Mouse (Mus musculus): ENCODE measurements around the gene Afap1l2. TPM values are rescaled to one million over a fixed set of nuclear protein-coding genes. Genes with fewer than 3 reads are reported as not detected.

Gene Afap1l2
- total and polyA plus RNA-seq, 3 experiments: 0.17 to 3.1 (median 0.44) TPM

GRCm38 (mm10) chr19:57031582-57031981, 23.6 kb upstream of the Afap1l2 start (continued):
- no peak for TF ChIP-seq KAT2A (IDR thresholded peaks at IDR 0.05; ENCODE audit: insufficient replicate concordance, low read length)
- no peak for TF ChIP-seq JUN (IDR thresholded peaks at IDR 0.05; ENCODE audit: insufficient read depth, low read depth, low read length)
- no peak for TF ChIP-seq SIN3A (IDR thresholded peaks at IDR 0.05; ENCODE audit: low read length)
- TF ChIP-seq ETS1 (conservative IDR thresholded peaks at IDR 0.05; ENCODE audit: low read depth, low read length): no peak
- peak; percentile 30; the same call in 1 of the 2 replicates for TF ChIP-seq BHLHE40 (IDR thresholded peaks at IDR 0.05; ENCODE audit: low read depth, low read length)
- 0 out of 2 replicates have a peak, but pooled peaks have one; percentile 15 for TF ChIP-seq MYC (IDR thresholded peaks at IDR 0.05; ENCODE audit: low read depth, low read length)
- no peak for TF ChIP-seq MXI1 (IDR thresholded peaks at IDR 0.05; ENCODE audit: low read depth, low read length)
- no peak for TF ChIP-seq POLR2A (IDR thresholded peaks at IDR 0.05; ENCODE audit: low read depth, low read length)
- TF ChIP-seq MEF2A (IDR thresholded peaks at IDR 0.05; ENCODE audit: borderline replicate concordance, low read depth, low read length): no peak
- no peak for TF ChIP-seq HCFC1 (IDR thresholded peaks at IDR 0.05; ENCODE audit: low read depth, low read length)

DNA sequence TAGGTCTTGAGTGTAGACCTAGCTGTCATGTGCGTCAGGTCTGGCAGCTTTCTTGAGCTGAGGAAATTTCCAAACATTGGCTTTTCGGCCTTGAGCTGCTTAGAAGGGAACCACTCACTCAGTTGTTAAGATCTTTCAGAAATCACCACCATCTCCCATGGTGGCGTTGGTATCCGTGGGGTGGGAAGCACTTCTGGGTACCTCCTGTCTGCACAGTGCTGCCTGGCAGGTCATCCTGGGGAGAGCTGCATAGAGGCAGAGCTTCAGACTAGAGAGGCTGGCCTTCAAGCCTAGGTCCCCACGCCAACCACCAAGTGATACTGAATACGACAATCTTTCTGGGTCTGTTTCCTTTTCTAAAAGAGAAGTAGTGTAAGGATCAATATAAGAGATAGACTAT, 21.4 kb upstream of the Afap1l2 start:
- H3K4me3 ChIP-seq (replicated peaks in 1 of 3; ENCODE audit: low read depth in 2 of 3, low read length in 2 of 3, poor library complexity in 1 of 3): no peak overlapping the region
- dilution Hi-C loops (cut with MboI; ENCODE audit: extremely low pct_ligation_motif_present, extremely low pct_unique_long_range_greater_than_20kb, low sequenced_read_pairs) (no loop called here), in situ Hi-C loops (cut with MboI; ENCODE audit: low pct_ligation_motif_present, low pct_unique_long_range_greater_than_20kb, low sequenced_read_pairs) (loop anchor here (5.0 kb wide), 1 partner anchor 107 kb away; no protein-coding TSS in a partner anchor)

DNA sequence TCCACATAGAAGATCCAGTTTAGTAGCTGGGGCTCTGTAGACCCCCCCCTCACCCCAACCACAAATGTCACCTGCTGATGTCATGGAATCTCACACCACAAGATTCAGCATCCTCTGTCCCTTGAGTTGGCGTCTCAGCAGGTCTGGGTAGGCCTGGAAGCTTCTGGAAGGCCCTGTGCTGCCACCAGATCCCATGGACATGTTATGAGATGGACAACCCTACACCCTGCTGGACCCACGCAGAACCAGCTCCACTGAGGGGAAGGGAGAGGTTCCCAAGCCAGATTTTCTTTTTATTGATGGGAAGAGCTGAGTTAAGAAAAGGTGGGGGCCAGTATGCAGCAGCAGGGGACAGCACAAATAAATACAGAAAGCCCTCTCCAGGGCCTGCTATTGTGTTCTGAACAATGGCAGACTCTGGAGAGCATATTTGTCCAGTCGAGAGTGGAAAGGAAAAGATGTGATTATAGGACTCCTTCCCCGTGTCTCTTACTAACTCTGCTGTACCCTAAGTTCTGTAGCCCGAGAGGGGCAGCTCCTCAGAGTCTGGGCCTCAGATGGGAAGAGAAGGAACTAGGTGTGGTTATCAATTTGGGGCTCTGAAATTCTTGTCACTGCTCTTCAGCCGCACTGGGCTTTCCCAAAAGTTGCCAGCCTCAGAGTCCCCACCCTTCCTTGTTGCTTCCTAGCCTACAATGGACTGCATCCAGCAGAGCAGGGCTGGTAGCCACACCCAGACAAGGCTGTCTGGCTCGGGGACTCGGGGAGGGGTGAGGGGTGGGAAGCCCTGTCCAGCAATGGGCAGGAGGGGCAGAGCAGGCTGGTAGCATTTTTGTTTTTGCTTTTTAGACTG, 20.5 kb upstream of the Afap1l2 start:
- no peak for TF ChIP-seq ZKSCAN1 (IDR thresholded peaks at IDR 0.05; ENCODE audit: borderline replicate concordance, low read depth, low read length)
- TF ChIP-seq ZNF384 (IDR thresholded peaks at IDR 0.05; ENCODE audit: low read depth, low read length): no peak
- TF ChIP-seq POLR2A (IDR thresholded peaks at IDR 0.05; ENCODE audit: low read depth, low read length): no peak
- no peak for TF ChIP-seq GABPA (IDR thresholded peaks at IDR 0.05; ENCODE audit: insufficient replicate concordance, low read depth, low read length)
- no peak for TF ChIP-seq IRF4 (IDR thresholded peaks at IDR 0.05; ENCODE audit: low read depth, low read length)
- TF ChIP-seq RCOR1 (conservative IDR thresholded peaks at IDR 0.05; ENCODE audit: low read depth, low read length): no peak
- TF ChIP-seq CTCF (conservative IDR thresholded peaks at IDR 0.05 in 1 of 2, IDR thresholded peaks at IDR 0.05 in 1 of 2; ENCODE audit: low read depth in 2 of 2, low read length in 2 of 2): no peak
- no peak for TF ChIP-seq EP300 (IDR thresholded peaks at IDR 0.05; ENCODE audit: low read length)
- no peak for TF ChIP-seq TBP (conservative IDR thresholded peaks at IDR 0.05; ENCODE audit: low read depth, low read length)
- dilution Hi-C loops (cut with MboI; ENCODE audit: extremely low pct_ligation_motif_present, extremely low pct_unique_long_range_greater_than_20kb, low sequenced_read_pairs): no loop called here
- in situ Hi-C loops (cut with MboI; ENCODE audit: low pct_ligation_motif_present, low pct_unique_long_range_greater_than_20kb, low sequenced_read_pairs): loop anchor here (5.0 kb wide), 1 partner anchor 106 kb away; no protein-coding TSS in a partner anchor

More for the DNA sequence above, 21.4 kb upstream of the Afap1l2 start:
- H3K27ac ChIP-seq (ENCODE audit: insufficient read depth, low read depth): no peak overlapping the region
- H3K9me3 ChIP-seq (replicated peaks; ENCODE audit: low read length): peaks cover 7% of the 10 kb centered on the region
- no peaks in the 10 kb centered on the region for H3K36me3 ChIP-seq (replicated peaks in 1 of 2; ENCODE audit: control insufficient read depth in 1 of 2, insufficient read depth in 1 of 2, low read length in 1 of 2)
- TF ChIP-seq BHLHE40 (IDR thresholded peaks at IDR 0.05; ENCODE audit: low read depth, low read length) (no peak), TCF12 (IDR thresholded peaks at IDR 0.05; ENCODE audit: low read depth, low read length) (no peak), CHD2 (IDR thresholded peaks at IDR 0.05; ENCODE audit: low read length) (no peak), ELF1 (IDR thresholded peaks at IDR 0.05; ENCODE audit: low read depth, low read length) (no peak), ZMIZ1 (IDR thresholded peaks at IDR 0.05; ENCODE audit: low read depth, low read length) (no peak), MYC (IDR thresholded peaks at IDR 0.05; ENCODE audit: low read depth, low read length) (no peak), UBTF (IDR thresholded peaks at IDR 0.05; ENCODE audit: low read depth, low read length) (no peak), JUND (conservative IDR thresholded peaks at IDR 0.05; ENCODE audit: low read depth, low read length) (no peak), PAX5 (IDR thresholded peaks at IDR 0.05; ENCODE audit: low read length) (no peak), MAFK (IDR thresholded peaks at IDR 0.05; ENCODE audit: insufficient replicate concordance, low read length) (no peak), USF1 (IDR thresholded peaks at IDR 0.05; ENCODE audit: low read depth, low read length) (no peak)
- no peaks in the 10 kb centered on the region for H3K27me3 ChIP-seq (replicated peaks)
- no peak overlapping the region for H3K4me2 ChIP-seq (ENCODE audit: insufficient read depth, low read depth, poor library complexity, severe bottlenecking)
- no peak for DNase-seq (ENCODE audit: extremely low read depth)
- H3K9ac ChIP-seq (ENCODE audit: insufficient read depth, low read depth): no peak overlapping the region
- H3K79me2 ChIP-seq (replicated peaks; ENCODE audit: control insufficient read depth, extremely low read depth, insufficient read depth, poor library complexity, severe bottlenecking): no peaks in the 10 kb centered on the region
- peaks cover 13 to 23% of the 10 kb centered on the region in 2 experiments for H3K4me1 ChIP-seq (ENCODE audit: control insufficient read depth in 1 of 2, insufficient read depth in 2 of 2)

More for the DNA sequence above, 20.5 kb upstream of the Afap1l2 start:
- Histone ChIP-seq H3K9ac (ENCODE audit: insufficient read depth, low read depth) (no peak overlapping the region), H3K27me3 (replicated peaks) (no peaks in the 10 kb centered on the region), H3K4me1 (ENCODE audit: control insufficient read depth in 1 of 2, insufficient read depth in 2 of 2) (peaks cover 13 to 23% of the 10 kb centered on the region in 2 experiments), H3K9me3 (replicated peaks; ENCODE audit: low read length) (peaks cover 7% of the 10 kb centered on the region), H3K27ac (ENCODE audit: insufficient read depth, low read depth) (no peak overlapping the region), H3K36me3 (replicated peaks in 1 of 2; ENCODE audit: control insufficient read depth in 1 of 2, insufficient read depth in 1 of 2, low read length in 1 of 2) (no peaks in the 10 kb centered on the region), H3K4me3 (replicated peaks in 1 of 3; ENCODE audit: low read depth in 2 of 3, low read length in 2 of 3, poor library complexity in 1 of 3) (no peak overlapping the region), H3K79me2 (replicated peaks; ENCODE audit: control insufficient read depth, extremely low read depth, insufficient read depth, poor library complexity, severe bottlenecking) (no peaks in the 10 kb centered on the region), H3K4me2 (ENCODE audit: insufficient read depth, low read depth, poor library complexity, severe bottlenecking) (no peak overlapping the region)
- no peak for DNase-seq (ENCODE audit: extremely low read depth)
